Mouse (Mus musculus): ENCODE measurements at regions not wholly inside any gene's neighbourhood (a gene's known extent, or its start where the extent isn't known, plus 50 kb on each side); places are given as distances from the start of the nearest gene placed in this dataset.

- no peak for DNase-seq (ENCODE audit: low spot score in 2 of 2)
Measured at GRCm38 (mm10) chr16:95778173-95778572, 76.3 kb downstream of the Ets2 start.

GRCm38 (mm10) chr16:95776610-95777363 lies 74.9 kb downstream of the Ets2 start:
- no peak for DNase-seq (ENCODE audit: low spot score in 2 of 2)

DNA sequence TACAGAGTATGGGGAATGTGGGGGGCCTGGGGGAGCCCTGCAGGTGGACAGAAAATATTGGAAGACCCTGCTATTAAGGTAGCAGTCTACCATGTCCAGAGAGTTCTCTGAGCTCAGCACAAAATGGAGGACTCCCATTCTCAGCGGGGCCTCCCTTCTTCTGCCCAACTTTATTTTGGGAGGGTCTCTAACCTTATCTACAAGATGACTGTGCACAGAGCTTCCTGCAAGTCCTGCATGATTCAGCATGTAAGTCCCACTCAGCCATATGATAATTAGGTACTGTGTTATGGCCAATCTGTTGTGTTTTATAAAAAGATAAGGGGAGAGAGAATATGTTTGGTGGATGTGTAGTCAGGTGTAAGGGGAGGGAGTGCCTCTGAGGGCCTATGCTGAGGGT lies 74.1 kb downstream of the Ets2 start:
- DNase-seq (ENCODE audit: low spot score in 2 of 2), result no peak

- no peak for DNase-seq (ENCODE audit: low spot score in 2 of 2)
Measured at GRCm38 (mm10) chr16:95775361-95775760, 73.5 kb downstream of the Ets2 start.

DNA sequence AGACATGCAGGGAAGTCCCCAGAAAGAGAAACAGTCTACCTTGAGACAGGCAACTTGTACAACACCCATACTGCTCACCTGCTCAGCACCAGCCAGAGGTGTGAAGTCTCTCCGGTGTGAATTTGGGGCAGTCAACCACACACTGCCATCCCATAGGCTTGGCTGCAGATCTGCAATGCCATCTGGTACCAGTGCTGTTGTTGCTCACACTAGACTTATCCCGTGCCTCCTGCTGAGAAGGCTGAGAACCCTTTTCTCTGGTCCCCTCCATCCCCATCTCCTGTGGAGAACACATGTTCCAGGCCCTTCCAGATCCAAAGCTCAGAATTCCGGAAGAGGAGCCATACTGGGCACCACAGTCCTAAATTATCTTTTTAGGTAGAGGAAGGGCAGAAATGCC lies 71.3 kb downstream of the Ets2 start:
- DNase-seq (ENCODE audit: low spot score in 2 of 2), result no peak

Data from layer of hippocampus, adult 18-20 months (tissue).